Mouse (Mus musculus) adrenal gland, postnatal 4 days (tissue): Measurements from ENCODE around the gene N4bp1. TPM values are rescaled to one million over a fixed set of nuclear protein-coding genes. Genes with fewer than 3 reads are reported as not detected.

Source experiments
- DNase-seq, 2 experiments: peaks; one replicate each; pipeline ENCODE4 v3.0.0; 2021 to 2022; ENCODE audit warnings: low spot score in 2 of 2, mixed read lengths in 2 of 2
- total RNA-seq, 2 experiments: library from RNA; stranded (reverse); gene quantifications; 2 replicates each; pipeline ENCODE4 v1.2.3; 2021

Gene N4bp1
- total RNA-seq, 2 experiments from 2014 or later = 37.1 to 37.4 TPM

DNA sequence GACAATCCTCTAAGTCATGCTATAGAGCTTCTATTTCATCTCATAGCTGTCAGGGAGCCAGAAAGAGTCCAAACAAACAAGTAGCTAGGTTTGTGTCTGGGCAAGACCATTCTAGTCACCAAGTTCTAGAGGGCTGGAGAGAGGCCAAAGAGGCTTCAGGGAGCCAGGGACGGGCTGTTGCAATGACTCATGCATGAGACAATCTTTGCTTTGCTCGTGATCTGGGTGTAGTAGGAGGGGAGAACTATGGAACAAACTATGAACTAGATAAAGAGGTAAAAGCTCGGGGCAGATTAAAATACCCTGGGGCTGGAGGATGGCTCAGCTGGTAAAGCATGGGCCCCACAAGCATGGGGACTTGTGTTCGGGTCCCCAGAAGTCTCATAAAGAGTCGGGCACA lies 116.6 kb downstream of the N4bp1 start:
- DNase-seq = peak in 1 of 2 experiments; percentile 25

DNA sequence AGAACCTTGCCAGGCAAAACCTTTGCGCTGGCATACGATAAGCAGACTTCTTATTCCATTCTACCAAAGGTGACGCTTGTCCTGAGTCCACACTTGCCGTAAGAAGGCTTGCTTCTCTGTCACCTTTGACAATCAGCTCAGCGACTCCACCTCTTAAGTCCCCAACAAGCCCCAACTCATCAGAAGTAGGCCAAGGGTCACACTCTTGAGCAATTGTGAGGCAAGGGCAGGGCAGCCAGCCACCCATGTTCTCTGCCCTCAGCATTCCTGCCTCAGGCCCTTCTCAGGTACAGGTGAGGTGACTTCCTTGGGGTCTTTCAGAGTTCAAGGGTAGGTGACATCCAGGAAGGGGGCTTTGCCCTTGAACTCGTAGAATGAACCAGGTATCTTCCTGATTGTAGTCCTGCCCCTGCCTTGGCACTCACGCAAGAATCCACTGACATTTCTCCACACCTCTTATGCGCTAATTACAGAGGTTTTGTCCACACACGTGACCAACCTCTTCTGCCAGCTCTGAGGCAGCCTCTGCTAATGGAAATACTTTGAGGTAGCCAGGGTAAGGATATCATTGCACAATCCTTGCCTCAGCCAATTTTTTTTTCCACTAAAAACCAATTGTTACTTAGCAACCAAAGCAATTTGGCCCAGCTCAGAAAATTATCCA lies 118.4 kb downstream of the N4bp1 start:
- no peak for DNase-seq

DNA sequence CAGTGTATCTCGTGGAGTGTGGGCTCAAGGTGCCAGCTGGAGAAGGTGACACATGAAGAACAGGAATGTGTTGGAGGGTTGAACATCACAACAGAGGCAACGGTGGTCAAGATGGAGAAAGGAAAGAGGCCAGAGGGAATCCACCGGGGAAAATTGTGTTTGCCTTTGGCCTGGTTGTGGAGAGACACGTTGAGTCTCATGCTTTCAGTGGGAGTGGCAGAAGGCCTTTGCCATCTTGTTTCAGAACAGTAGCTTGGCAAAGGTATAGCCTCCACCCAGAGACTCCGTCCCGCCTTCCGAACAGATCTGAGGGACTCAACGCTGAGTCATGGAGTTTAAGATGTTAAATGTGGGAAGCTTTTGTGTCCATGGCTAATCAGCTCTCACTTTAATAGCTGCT lies 119.4 kb downstream of the N4bp1 start:
- DNase-seq = no peak

DNA sequence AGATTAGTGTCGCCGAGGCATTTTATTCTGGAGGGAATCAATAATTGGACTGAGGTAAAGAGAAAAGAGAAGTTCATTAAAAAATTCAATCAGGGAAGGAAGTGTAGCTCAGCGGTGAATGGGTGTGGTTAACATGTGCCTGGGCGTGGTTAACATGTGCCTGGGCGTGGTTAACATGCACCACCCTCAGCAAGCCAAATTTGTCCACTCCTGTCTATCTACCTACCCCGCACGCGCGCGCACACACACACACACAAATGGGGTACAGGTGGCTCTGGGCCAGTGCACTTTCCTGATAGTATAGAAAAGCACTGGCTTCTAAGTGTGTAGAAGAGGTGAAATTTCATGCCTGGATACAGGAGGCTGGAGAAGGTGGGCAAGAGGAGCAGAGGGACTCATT lies 119.9 kb downstream of the N4bp1 start:
- no peak for DNase-seq

DNA sequence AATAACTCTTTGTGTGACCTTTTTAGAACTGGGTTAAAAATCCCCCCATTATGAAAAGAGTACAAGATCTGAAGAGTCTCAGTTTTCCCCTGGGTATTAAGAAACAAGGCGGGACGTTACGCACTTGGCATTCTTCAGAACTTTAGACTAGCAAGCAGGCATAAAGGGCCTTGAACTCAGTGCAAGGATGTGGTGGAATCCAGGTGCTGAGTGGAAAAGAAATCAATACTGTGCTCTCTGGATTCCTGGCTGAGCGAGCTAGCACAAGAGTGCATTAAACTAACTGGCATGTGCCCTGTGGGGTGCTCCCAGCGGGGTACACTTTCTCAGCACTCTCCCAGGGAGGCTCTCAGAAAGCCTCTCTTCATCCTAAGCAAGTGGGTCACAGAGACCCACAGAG lies 122.3 kb downstream of the N4bp1 start:
- DNase-seq = no peak

DNA sequence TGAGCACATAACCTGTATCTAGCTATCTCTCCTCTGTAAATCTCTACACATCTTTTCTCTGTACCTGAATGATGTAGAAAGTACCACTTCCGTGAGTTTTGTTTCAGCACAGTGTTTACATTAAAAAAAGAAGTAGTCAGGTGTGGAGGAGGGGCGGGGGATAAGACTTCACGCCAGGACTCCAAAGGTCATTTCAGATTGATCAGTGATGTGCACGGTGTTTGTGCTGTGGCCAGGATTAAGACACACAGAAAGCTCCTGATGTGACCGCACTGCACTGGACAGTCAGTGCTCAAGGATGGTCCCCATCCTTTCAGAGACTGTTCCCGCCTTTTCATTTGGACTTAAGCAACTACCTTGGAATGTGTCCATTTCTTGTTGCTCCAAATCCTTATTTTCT lies 124.3 kb downstream of the N4bp1 start:
- no peak for DNase-seq

DNA sequence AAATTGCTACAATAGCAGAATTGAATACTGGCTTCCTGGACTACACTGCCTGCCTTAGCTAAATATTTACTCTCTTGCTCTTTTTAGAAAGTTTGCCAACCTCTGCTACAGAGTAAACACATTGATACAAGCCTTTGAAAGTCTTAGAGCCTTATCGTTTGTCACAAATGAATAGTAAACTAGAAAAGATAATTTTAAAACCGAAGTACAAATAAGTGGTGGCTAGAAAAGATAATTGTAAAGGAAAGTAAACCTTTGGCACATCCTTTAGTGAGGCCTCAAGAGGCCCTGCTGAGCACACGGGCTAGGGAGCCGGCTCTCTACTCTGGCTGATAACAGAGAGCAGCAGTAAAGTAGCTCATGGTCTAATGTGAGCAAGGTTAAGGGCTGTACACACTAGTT lies 126.0 kb downstream of the N4bp1 start:
- DNase-seq = no peak

DNA sequence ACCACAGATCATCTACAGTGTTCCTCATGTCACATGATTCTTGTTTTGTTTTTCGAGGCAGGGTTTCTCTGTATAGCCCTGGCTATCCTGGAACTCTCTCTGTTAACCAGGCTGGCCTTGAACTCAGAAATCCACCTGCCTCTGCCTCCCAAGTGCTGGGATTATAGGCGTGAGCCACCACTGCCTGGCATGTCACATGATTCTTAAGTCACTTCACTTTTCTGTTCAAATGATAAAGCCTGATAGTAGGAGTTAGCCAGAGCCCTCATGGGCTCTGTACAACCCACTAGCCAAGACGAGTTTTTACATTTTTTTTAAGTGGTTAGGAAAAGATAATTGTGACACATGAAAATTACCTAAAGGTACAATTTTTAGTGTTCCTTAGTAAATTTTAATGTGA lies 126.4 kb downstream of the N4bp1 start:
- DNase-seq = no peak

Other genes with a start within 250 kb of the N4bp1 start
- 1 to 10 TPM; 4.2 to 5.2 TPM for gene Gm10638, start 139.6 kb downstream of the N4bp1 start, total RNA-seq
- gene Siah1a, start 139.3 kb downstream of the N4bp1 start, total RNA-seq = 10 to 100 TPM; 32.0 to 35.5 TPM